Mouse (Mus musculus) spleen, postnatal 36 days (tissue): Measurements from ENCODE around the gene Cntn2.
"Not testable (repeated sequence)": the region's sequence is repeated elsewhere in the genome, so short reads cannot be mapped to it uniquely, and the experiment has no call there.

ENCODE experiments used
- DNase-seq, 2 experiments: peaks; one replicate each; pipeline ENCODE4 v3.0.0; 2022; ENCODE audit warnings: low spot score in 2 of 2, mixed read lengths in 1 of 2

The Cntn2 gene

DNA sequence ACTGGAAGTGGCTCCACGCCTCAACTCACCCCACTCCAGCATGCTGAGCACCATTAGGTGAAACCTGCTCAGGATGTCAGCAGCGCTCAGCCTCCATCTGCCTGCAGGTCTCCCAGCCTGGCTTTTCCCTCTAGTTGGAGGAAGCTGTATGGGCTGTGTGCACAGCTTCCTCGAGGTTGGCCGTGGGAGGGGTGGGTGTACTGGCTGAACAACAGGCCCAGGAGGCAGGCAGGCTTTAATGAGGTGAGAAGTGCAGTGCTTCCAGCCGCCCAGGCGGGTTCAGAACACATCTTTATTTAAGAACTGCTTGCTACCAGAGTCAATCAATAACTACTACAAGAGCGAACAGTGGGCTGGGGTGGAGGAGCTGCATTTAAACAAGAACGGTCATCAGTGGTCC, 31.5 kb downstream of the Cntn2 start:
- no peak for DNase-seq

DNA sequence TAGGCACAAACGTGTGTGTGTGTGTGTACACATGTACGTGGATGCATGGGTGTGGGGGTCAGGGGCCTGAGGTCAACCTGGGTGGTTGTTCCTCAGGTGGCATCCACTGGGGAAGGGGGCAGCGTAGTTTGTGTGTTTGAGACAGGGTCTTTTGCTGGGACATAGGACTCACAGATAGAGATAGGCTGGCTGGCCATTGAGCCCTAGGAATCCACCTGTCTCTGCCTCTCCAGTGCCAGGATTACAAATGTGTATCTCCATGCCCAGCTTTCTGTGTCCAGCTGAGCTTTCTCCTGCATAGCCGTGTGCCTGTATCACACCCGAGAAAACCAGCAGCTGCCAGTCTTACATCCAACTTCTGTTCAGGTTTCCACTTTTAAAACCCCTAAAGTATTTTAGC, 33.3 kb downstream of the Cntn2 start:
- no peak for DNase-seq

DNA sequence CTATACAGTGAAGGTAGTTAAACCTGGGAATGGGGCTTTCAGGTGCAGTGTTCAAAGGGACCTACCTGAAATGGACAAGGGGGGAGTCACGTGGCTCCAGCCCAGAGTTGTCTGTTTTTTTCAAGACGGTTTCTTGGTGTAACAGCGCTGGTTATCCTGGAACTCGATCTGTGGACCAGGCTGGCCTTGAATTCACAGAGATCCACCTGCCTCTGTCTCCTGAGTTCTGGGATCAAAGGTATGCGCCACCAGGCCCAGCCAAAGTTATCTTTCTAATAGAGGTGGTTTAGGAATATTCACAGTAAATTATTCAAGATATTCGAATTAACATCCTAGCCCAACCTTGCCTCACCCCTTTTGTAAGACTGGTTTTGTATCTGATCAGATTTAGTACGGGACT, 36.4 kb downstream of the Cntn2 start:
- no peak for DNase-seq

GRCm38 (mm10) chr1:132506058-132506457, 37.0 kb downstream of the Cntn2 start, which contains the start of gene Tmem81:
TSS of gene Tmem81 (plus strand) at chr1:132506230.
- no peak for DNase-seq

GRCm38 (mm10) chr1:132505155-132505554, 37.9 kb downstream of the Cntn2 start:
- no peak for DNase-seq

DNA sequence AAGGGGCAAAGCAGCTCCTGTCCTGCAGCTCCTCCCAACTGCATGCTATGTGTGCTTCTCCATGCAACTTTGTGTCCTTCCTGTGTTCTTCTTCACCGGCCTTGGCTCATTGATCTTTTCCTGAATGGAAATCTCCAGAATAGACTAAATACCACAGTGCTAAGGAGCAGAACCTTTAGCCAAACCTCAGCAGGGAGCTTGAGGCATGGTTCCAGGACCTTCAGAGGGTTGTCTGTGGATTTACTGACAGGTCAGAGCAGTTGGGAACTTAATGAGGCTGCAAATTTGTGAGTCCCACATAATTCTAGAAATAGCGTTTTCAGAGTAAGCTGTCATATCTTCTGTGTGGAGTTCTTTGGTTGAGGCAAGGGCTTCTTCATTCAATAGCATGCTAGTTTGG, 42.5 kb downstream of the Cntn2 start:
- no peak for DNase-seq

DNA sequence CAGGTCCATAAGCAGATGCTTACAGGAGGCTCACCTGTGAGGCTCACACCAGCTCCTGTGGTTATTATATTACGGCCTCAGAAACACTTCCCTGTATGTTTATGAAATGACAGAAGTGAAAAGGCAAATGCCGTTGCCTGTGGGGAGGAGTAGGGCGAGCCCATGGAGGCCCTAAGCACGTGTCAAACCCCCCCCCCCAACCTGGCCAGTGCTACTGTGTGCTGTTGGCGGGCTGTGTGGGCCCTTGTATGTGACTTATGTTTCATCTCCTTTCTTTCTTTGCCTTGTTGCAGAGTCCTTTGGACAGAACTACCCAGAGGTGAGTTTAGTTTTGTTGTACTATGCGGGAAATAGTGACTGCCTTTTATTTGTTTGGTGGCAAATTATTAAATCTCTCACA, 59.3 kb downstream of the Cntn2 start:
- no peak for DNase-seq

DNA sequence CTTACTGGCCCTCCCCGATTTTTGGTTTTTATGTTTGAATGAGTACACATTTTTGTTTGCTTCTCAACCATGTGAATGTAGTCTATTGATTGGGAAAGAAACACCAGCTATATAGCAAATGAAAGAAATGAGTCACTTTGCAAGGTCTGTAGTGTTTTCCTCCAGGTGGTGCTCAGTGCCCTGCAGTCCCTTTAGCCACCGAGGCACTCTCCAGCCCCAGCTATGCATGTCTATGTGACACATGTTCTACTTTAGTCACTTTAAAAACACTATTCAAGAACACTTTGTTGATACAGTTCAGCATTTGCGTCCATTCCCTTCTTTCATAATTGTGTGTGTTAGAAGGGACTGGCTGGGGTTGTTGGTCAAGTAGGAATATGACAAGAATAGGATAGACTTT, 59.8 kb downstream of the Cntn2 start:
- DNase-seq = no peak

GRCm38 (mm10) chr1:132481619-132482018, 61.4 kb downstream of the Cntn2 start:
- DNase-seq = no peak

GRCm38 (mm10) chr1:132479438-132479837, 63.6 kb downstream of the Cntn2 start:
- DNase-seq = no peak

DNA sequence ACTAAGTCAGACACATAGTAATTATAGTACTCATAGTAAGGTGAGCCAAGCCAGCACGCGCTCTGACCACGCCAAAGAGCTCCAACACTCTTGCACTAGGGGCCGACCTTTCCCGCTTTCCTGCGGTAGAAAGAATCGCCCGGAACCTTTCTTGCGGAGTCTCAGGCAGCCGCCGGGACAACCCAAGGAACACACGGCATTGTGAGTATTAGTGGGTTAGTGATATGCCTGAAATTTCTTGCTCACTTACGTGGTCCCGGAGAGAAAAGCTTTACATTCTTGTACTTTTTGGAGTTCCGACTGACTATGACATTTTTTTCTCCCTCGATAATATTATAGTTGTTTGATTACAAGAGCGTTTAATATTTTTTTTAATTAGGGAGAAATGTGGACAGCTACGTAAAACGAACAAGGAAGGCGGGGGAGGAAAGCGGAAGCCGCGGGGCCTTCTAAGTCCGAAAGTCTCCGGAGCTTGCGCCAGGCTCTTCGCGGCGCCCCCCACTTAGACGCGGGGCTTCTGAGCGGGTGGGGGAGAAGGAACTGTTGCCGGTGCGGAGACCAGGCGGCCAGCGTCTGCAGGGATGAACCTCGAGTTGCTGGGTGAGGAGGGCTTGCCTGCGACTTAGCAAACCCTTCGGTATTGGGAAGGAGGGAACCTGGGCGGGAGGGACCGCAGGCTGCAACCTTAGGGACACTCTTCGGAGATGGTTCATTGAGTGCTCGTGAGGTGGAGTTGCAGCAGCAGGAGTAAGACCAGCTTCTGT, 65.9 kb downstream of the Cntn2 start, which contains the start of gene Rbbp5:
Gene Rbbp5, plus strand, starts transcription at position 438 of the 764 bp plus-strand sequence.
- DNase-seq = peak; percentile 75 to 83

- DNase-seq = no peak
Observed at GRCm38 (mm10) chr1:132476575-132476927, 66.5 kb downstream of the Cntn2 start.

GRCm38 (mm10) chr1:132474496-132474895, 68.6 kb downstream of the Cntn2 start:
- DNase-seq = no peak

- no peak for DNase-seq
Observed at GRCm38 (mm10) chr1:132472537-132472936, 70.5 kb downstream of the Cntn2 start.

- no peak for DNase-seq
Observed at GRCm38 (mm10) chr1:132471499-132471898, 71.6 kb downstream of the Cntn2 start.

- DNase-seq = no peak
Observed at GRCm38 (mm10) chr1:132471032-132471431, 72.0 kb downstream of the Cntn2 start.

GRCm38 (mm10) chr1:132470031-132470430, 73.0 kb downstream of the Cntn2 start:
- DNase-seq = not testable (repeated sequence)

- DNase-seq = no peak
Observed at GRCm38 (mm10) chr1:132469519-132469918, 73.5 kb downstream of the Cntn2 start.

GRCm38 (mm10) chr1:132468926-132469325, 74.1 kb downstream of the Cntn2 start:
- DNase-seq = no peak

GRCm38 (mm10) chr1:132464651-132465050, 78.4 kb downstream of the Cntn2 start:
- DNase-seq = no peak
